Mouse (Mus musculus): ENCODE data around the gene Ggt1. TPM values are rescaled to one million over a fixed set of nuclear protein-coding genes. Genes with fewer than 3 reads are reported as not detected.
"Not testable (repeated sequence)": the region's sequence is repeated elsewhere in the genome, so short reads cannot be mapped to it uniquely, and the experiment has no call there.

Gene Ggt1
- polyA plus RNA-seq, 1 experiment from 2014 or later, result 2.1 TPM

- Histone ChIP-seq H3K36me3 (ENCODE audit: control insufficient read depth, insufficient read depth, low read length) (no peaks in the 10 kb centered on the region), H3K9me3 (ENCODE audit: control insufficient read depth, low read length) (no peaks in the 10 kb centered on the region), H3K4me3 (ENCODE audit: low read depth, low read length) (no peak overlapping the region), H3K27ac (ENCODE audit: low read depth, low read length) (no peak overlapping the region), H3K27me3 (ENCODE audit: control insufficient read depth, insufficient read depth, low read length) (peaks cover 10% of the 10 kb centered on the region), H3K4me2 (no peak overlapping the region), H3K9ac (ENCODE audit: low read length) (no peak overlapping the region), H3K4me1 (ENCODE audit: control insufficient read depth, insufficient read depth, low read length) (no peaks in the 10 kb centered on the region)
- DNase-seq (ENCODE audit: low spot score, missing footprints), result peak; percentile 61
- 75% methylated on average over 6 of the region's 6 CpGs for WGBS
- no peak for ATAC-seq (ENCODE audit: low FRiP score)
Measured at GRCm38 (mm10) chr10:75565436-75565835, 4.0 kb downstream of the Ggt1 start.

GRCm38 (mm10) chr10:75565906-75566305, 4.5 kb downstream of the Ggt1 start:
- H3K27me3 ChIP-seq (ENCODE audit: control insufficient read depth, insufficient read depth, low read length), result peaks cover 5% of the 10 kb centered on the region
- H3K9ac ChIP-seq (ENCODE audit: low read length), result no peak overlapping the region
- no peak for ATAC-seq (ENCODE audit: low FRiP score)

GRCm38 (mm10) chr10:75566321-75566720, 4.9 kb downstream of the Ggt1 start:
- no peak for ATAC-seq (ENCODE audit: low FRiP score)
- H3K4me2 ChIP-seq, result no peak overlapping the region

More at GRCm38 (mm10) chr10:75565906-75566305, 4.5 kb downstream of the Ggt1 start:
- no peaks in the 10 kb centered on the region for H3K36me3 ChIP-seq (ENCODE audit: control insufficient read depth, insufficient read depth, low read length)
- DNase-seq (ENCODE audit: low spot score, missing footprints), result peak; percentile 12
- no peaks in the 10 kb centered on the region for H3K4me1 ChIP-seq (ENCODE audit: control insufficient read depth, insufficient read depth, low read length)
- no peak overlapping the region for H3K4me2 ChIP-seq
- H3K9me3 ChIP-seq (ENCODE audit: control insufficient read depth, low read length), result no peaks in the 10 kb centered on the region
- 77% methylated on average over 7 of the region's 7 CpGs for WGBS
- no peak overlapping the region for H3K4me3 ChIP-seq (ENCODE audit: low read depth, low read length)
- no peak overlapping the region for H3K27ac ChIP-seq (ENCODE audit: low read depth, low read length)

GRCm38 (mm10) chr10:75566765-75567164, 5.4 kb downstream of the Ggt1 start:
- DNase-seq (ENCODE audit: low spot score, missing footprints), result peak; percentile 53
- H3K4me1 ChIP-seq (ENCODE audit: control insufficient read depth, insufficient read depth, low read length); H3K27ac ChIP-seq (ENCODE audit: low read depth, low read length); H3K9me3 ChIP-seq (ENCODE audit: control insufficient read depth, low read length); H3K36me3 ChIP-seq (ENCODE audit: control insufficient read depth, insufficient read depth, low read length); ATAC-seq (ENCODE audit: low FRiP score); H3K9ac ChIP-seq (ENCODE audit: low read length); H3K4me3 ChIP-seq (ENCODE audit: low read depth, low read length); H3K4me2 ChIP-seq; H3K27me3 ChIP-seq (ENCODE audit: control insufficient read depth, insufficient read depth, low read length): not testable (repeated sequence)
- 81% methylated on average over 2 of the region's 2 CpGs for WGBS

More at GRCm38 (mm10) chr10:75566321-75566720, 4.9 kb downstream of the Ggt1 start:
- Histone ChIP-seq H3K27ac (ENCODE audit: low read depth, low read length) (no peak overlapping the region), H3K36me3 (ENCODE audit: control insufficient read depth, insufficient read depth, low read length) (no peaks in the 10 kb centered on the region), H3K4me3 (ENCODE audit: low read depth, low read length) (no peak overlapping the region), H3K9me3 (ENCODE audit: control insufficient read depth, low read length) (no peaks in the 10 kb centered on the region), H3K27me3 (ENCODE audit: control insufficient read depth, insufficient read depth, low read length) (peaks cover 1% of the 10 kb centered on the region), H3K4me1 (ENCODE audit: control insufficient read depth, insufficient read depth, low read length) (no peaks in the 10 kb centered on the region), H3K9ac (ENCODE audit: low read length) (no peak overlapping the region)
- DNase-seq (ENCODE audit: low spot score, missing footprints), result no peak
- WGBS, result 81% methylated on average over 5 of the region's 5 CpGs

- 41% methylated on average over 5 of the region's 5 CpGs for WGBS
- no peak for ATAC-seq (ENCODE audit: low FRiP score)
- H3K4me1 ChIP-seq (ENCODE audit: control insufficient read depth, insufficient read depth, low read length), result no peaks in the 10 kb centered on the region
Measured at GRCm38 (mm10) chr10:75568029-75568428, 6.6 kb downstream of the Ggt1 start.

GRCm38 (mm10) chr10:75568441-75568840, 7.0 kb downstream of the Ggt1 start:
- no peak overlapping the region for H3K4me3 ChIP-seq (ENCODE audit: low read depth, low read length)
- WGBS, result 5% methylated on average over 11 of the region's 11 CpGs
- H3K9me3 ChIP-seq (ENCODE audit: control insufficient read depth, low read length), result no peaks in the 10 kb centered on the region
- no peaks in the 10 kb centered on the region for H3K36me3 ChIP-seq (ENCODE audit: control insufficient read depth, insufficient read depth, low read length)
- no peak for ATAC-seq (ENCODE audit: low FRiP score)
- no peak overlapping the region for H3K9ac ChIP-seq (ENCODE audit: low read length)
- no peaks in the 10 kb centered on the region for H3K4me1 ChIP-seq (ENCODE audit: control insufficient read depth, insufficient read depth, low read length)
- no peak overlapping the region for H3K27ac ChIP-seq (ENCODE audit: low read depth, low read length)
- H3K27me3 ChIP-seq (ENCODE audit: control insufficient read depth, insufficient read depth, low read length), result no peaks in the 10 kb centered on the region; the same call in 1 of the 2 replicates
- peak; percentile 66 for DNase-seq (ENCODE audit: low spot score, missing footprints)
- H3K4me2 ChIP-seq, result no peak overlapping the region

More at GRCm38 (mm10) chr10:75568029-75568428, 6.6 kb downstream of the Ggt1 start:
- Histone ChIP-seq H3K27me3 (ENCODE audit: control insufficient read depth, insufficient read depth, low read length) (no peaks in the 10 kb centered on the region; the same call in 1 of the 2 replicates), H3K27ac (ENCODE audit: low read depth, low read length) (no peak overlapping the region), H3K4me3 (ENCODE audit: low read depth, low read length) (no peak overlapping the region), H3K4me2 (no peak overlapping the region), H3K9ac (ENCODE audit: low read length) (no peak overlapping the region), H3K9me3 (ENCODE audit: control insufficient read depth, low read length) (no peaks in the 10 kb centered on the region), H3K36me3 (ENCODE audit: control insufficient read depth, insufficient read depth, low read length) (no peaks in the 10 kb centered on the region)
- DNase-seq (ENCODE audit: low spot score, missing footprints), result peak; percentile 68

GRCm38 (mm10) chr10:75568851-75569250, 7.4 kb downstream of the Ggt1 start:
- no peak overlapping the region for H3K4me2 ChIP-seq
- no peak overlapping the region for H3K27ac ChIP-seq (ENCODE audit: low read depth, low read length)
- ATAC-seq (ENCODE audit: low FRiP score) (no peak), DNase-seq (ENCODE audit: low spot score, missing footprints) (no peak)
- no peak overlapping the region for H3K9ac ChIP-seq (ENCODE audit: low read length)
- no peak overlapping the region for H3K4me3 ChIP-seq (ENCODE audit: low read depth, low read length)
- no peaks in the 10 kb centered on the region for H3K4me1 ChIP-seq (ENCODE audit: control insufficient read depth, insufficient read depth, low read length)
- WGBS, result 11% methylated on average over 4 of the region's 4 CpGs
- H3K9me3 ChIP-seq (ENCODE audit: control insufficient read depth, low read length), result no peaks in the 10 kb centered on the region
- H3K27me3 ChIP-seq (ENCODE audit: control insufficient read depth, insufficient read depth, low read length), result no peaks in the 10 kb centered on the region; the same call in 1 of the 2 replicates
- H3K36me3 ChIP-seq (ENCODE audit: control insufficient read depth, insufficient read depth, low read length), result no peaks in the 10 kb centered on the region

GRCm38 (mm10) chr10:75570981-75571657, 9.7 kb downstream of the Ggt1 start:
- Histone ChIP-seq H3K27ac (ENCODE audit: low read depth, low read length) (no peak overlapping the region), H3K4me3 (ENCODE audit: low read depth, low read length) (no peak overlapping the region)
- WGBS, result 30% methylated on average over 10 of the region's 10 CpGs

GRCm38 (mm10) chr10:75571937-75572336, 10.5 kb downstream of the Ggt1 start:
- H3K36me3 ChIP-seq (ENCODE audit: control insufficient read depth, insufficient read depth, low read length), result no peaks in the 10 kb centered on the region
- no peak overlapping the region for H3K9ac ChIP-seq (ENCODE audit: low read length)
- H3K4me1 ChIP-seq (ENCODE audit: control insufficient read depth, insufficient read depth, low read length), result no peaks in the 10 kb centered on the region
- H3K4me3 ChIP-seq (ENCODE audit: low read depth, low read length), result no peak overlapping the region
- no peaks in the 10 kb centered on the region; the same call in 1 of the 2 replicates for H3K27me3 ChIP-seq (ENCODE audit: control insufficient read depth, insufficient read depth, low read length)
- DNase-seq (ENCODE audit: low spot score, missing footprints) (no peak), ATAC-seq (ENCODE audit: low FRiP score) (no peak)
- H3K27ac ChIP-seq (ENCODE audit: low read depth, low read length), result no peak overlapping the region
- no peak overlapping the region for H3K4me2 ChIP-seq
- 42% methylated on average over 9 of the region's 9 CpGs for WGBS
- no peaks in the 10 kb centered on the region for H3K9me3 ChIP-seq (ENCODE audit: control insufficient read depth, low read length)

More at GRCm38 (mm10) chr10:75570981-75571657, 9.7 kb downstream of the Ggt1 start:
- DNase-seq (ENCODE audit: low spot score, missing footprints) (no peak), ATAC-seq (ENCODE audit: low FRiP score) (no peak)
- H3K9me3 ChIP-seq (ENCODE audit: control insufficient read depth, low read length), result no peaks in the 10 kb centered on the region
- no peaks in the 10 kb centered on the region; the same call in 1 of the 2 replicates for H3K27me3 ChIP-seq (ENCODE audit: control insufficient read depth, insufficient read depth, low read length)
- H3K4me1 ChIP-seq (ENCODE audit: control insufficient read depth, insufficient read depth, low read length), result no peaks in the 10 kb centered on the region
- no peak overlapping the region for H3K4me2 ChIP-seq
- no peak overlapping the region for H3K9ac ChIP-seq (ENCODE audit: low read length)
- no peaks in the 10 kb centered on the region for H3K36me3 ChIP-seq (ENCODE audit: control insufficient read depth, insufficient read depth, low read length)
